Mouse (Mus musculus) megakaryocyte, embryonic 14.5 days (primary cell): Measurements from ENCODE around the gene Ap1g1. TPM values are rescaled to one million over a fixed set of nuclear protein-coding genes. Genes with fewer than 3 reads are reported as not detected.
A peak's percentile ranks its signal among the peaks of the same experiment; 100 is the strongest.

ENCODE experiments used
- H3K27me3 ChIP-seq: replicated peaks from 2 replicates; pipeline ENCODE3; 2012; ENCODE audit warnings: inconsistent platforms
- H3K36me3 ChIP-seq: replicated peaks from 2 replicates; pipeline ENCODE3; 2012; ENCODE audit warnings: low read length, inconsistent platforms, mixed read lengths
- H3K4me1 ChIP-seq: 2 replicates; pipeline ENCODE4 v1.6.1; 2012; ENCODE audit warnings: inconsistent platforms
- H3K4me3 ChIP-seq: replicated peaks from 2 replicates; pipeline ENCODE3; 2012; ENCODE audit warnings: moderate library complexity, mild to moderate bottlenecking, inconsistent platforms
- H3K9me3 ChIP-seq: 2 replicates; pipeline ENCODE4 v1.6.1; 2012; ENCODE audit warnings: inconsistent platforms
- FLI1 ChIP-seq: IDR thresholded peaks from 2 replicates; pipeline ENCODE4 v1.6.1; 2012; ENCODE audit warnings: low read length, inconsistent platforms, mixed read lengths
- GATA1 ChIP-seq: IDR thresholded peaks from 3 replicates; pipeline ENCODE4 v1.6.1; 2012; ENCODE audit warnings: mixed read lengths, low read length, inconsistent platforms, borderline replicate concordance
- polyA plus RNA-seq: library from polyadenylated mRNA; stranded (reverse); fragments of >175 nt; gene quantifications from 2 replicates; pipeline ENCODE4 v1.2.3, GENCODE M21; 2012; ENCODE audit warnings: low replicate concordance; ENCODE audit not compliant: insufficient read depth

Ap1g1 gene
- polyA plus RNA-seq, 1 experiment = 6.2 TPM

- no peak for TF ChIP-seq FLI1
- TF ChIP-seq GATA1 = no peak
- peaks cover 32% of the 10 kb centered on the region for H3K36me3 ChIP-seq
These were observed 106.9 kb downstream of the Ap1g1 start for GRCm38 (mm10) chr8:109885294-109885693.

GRCm38 (mm10) chr8:109889211-109889610 is 110.9 kb downstream of the Ap1g1 start:
- Histone ChIP-seq H3K9me3 (peaks cover 10% of the 10 kb centered on the region), H3K4me3 (no peak overlapping the region), H3K27me3 (no peaks in the 10 kb centered on the region), H3K36me3 (peaks cover 37% of the 10 kb centered on the region), H3K4me1 (peaks cover 4% of the 10 kb centered on the region; the same call in 1 of the 2 replicates)
- TF ChIP-seq GATA1 (no peak), FLI1 (no peak)

More at GRCm38 (mm10) chr8:109885294-109885693, 106.9 kb downstream of the Ap1g1 start:
- H3K27me3 ChIP-seq = no peaks in the 10 kb centered on the region
- peaks cover 5% of the 10 kb centered on the region; the same call in 1 of the 2 replicates for H3K4me1 ChIP-seq
- H3K4me3 ChIP-seq = no peak overlapping the region
- H3K9me3 ChIP-seq = no peaks in the 10 kb centered on the region

GRCm38 (mm10) chr8:109890794-109891585 is 112.6 kb downstream of the Ap1g1 start:
- peaks cover 31% of the 10 kb centered on the region for H3K36me3 ChIP-seq
- H3K4me3 ChIP-seq = no peak overlapping the region
- H3K27me3 ChIP-seq = no peaks in the 10 kb centered on the region
- H3K4me1 ChIP-seq = peaks cover 4% of the 10 kb centered on the region; the same call in 1 of the 2 replicates
- H3K9me3 ChIP-seq = peaks cover 10% of the 10 kb centered on the region
- TF ChIP-seq FLI1 = no peak
- TF ChIP-seq GATA1 = no peak

GRCm38 (mm10) chr8:109894636-109895035 is 116.3 kb downstream of the Ap1g1 start:
- no peak for TF ChIP-seq GATA1
- TF ChIP-seq FLI1 = no peak

GRCm38 (mm10) chr8:109895355-109895754 is 117.0 kb downstream of the Ap1g1 start:
- peaks cover 10% of the 10 kb centered on the region for H3K9me3 ChIP-seq
- H3K36me3 ChIP-seq = peaks cover 20% of the 10 kb centered on the region
- no peaks in the 10 kb centered on the region for H3K27me3 ChIP-seq
- H3K4me3 ChIP-seq = no peak overlapping the region
- no peak for TF ChIP-seq GATA1
- H3K4me1 ChIP-seq = peaks cover 19% of the 10 kb centered on the region

More at GRCm38 (mm10) chr8:109894636-109895035, 116.3 kb downstream of the Ap1g1 start:
- Histone ChIP-seq H3K4me1 (peaks cover 11% of the 10 kb centered on the region), H3K9me3 (peaks cover 10% of the 10 kb centered on the region), H3K36me3 (peaks cover 20% of the 10 kb centered on the region), H3K4me3 (no peak overlapping the region), H3K27me3 (no peaks in the 10 kb centered on the region)

GRCm38 (mm10) chr8:109902379-109902778 is 124.0 kb downstream of the Ap1g1 start:
- Histone ChIP-seq H3K27me3 (no peaks in the 10 kb centered on the region), H3K36me3 (peaks cover 25% of the 10 kb centered on the region), H3K4me3 (peak overlapping the region; percentile 44), H3K9me3 (no peaks in the 10 kb centered on the region), H3K4me1 (peaks cover 54% of the 10 kb centered on the region)
- no peak for TF ChIP-seq FLI1
- TF ChIP-seq GATA1 = no peak

- Histone ChIP-seq H3K27me3 (no peaks in the 10 kb centered on the region), H3K4me1 (peaks cover 51% of the 10 kb centered on the region), H3K36me3 (peaks cover 40% of the 10 kb centered on the region), H3K9me3 (no peaks in the 10 kb centered on the region), H3K4me3 (no peak overlapping the region)
- TF ChIP-seq GATA1 (no peak), FLI1 (no peak)
These were observed 125.6 kb downstream of the Ap1g1 start for GRCm38 (mm10) chr8:109903909-109904469.

GRCm38 (mm10) chr8:109904928-109905668 is 126.7 kb downstream of the Ap1g1 start:
- H3K36me3 ChIP-seq = peaks cover 51% of the 10 kb centered on the region

GRCm38 (mm10) chr8:109906907-109907306 is 128.6 kb downstream of the Ap1g1 start:
- Histone ChIP-seq H3K27me3 (no peaks in the 10 kb centered on the region), H3K9me3 (no peaks in the 10 kb centered on the region), H3K4me1 (peaks cover 24% of the 10 kb centered on the region), H3K36me3 (peaks cover 63% of the 10 kb centered on the region), H3K4me3 (no peak overlapping the region)
- TF ChIP-seq FLI1 (no peak), GATA1 (no peak)

More at GRCm38 (mm10) chr8:109904928-109905668, 126.7 kb downstream of the Ap1g1 start:
- H3K4me1 ChIP-seq = peaks cover 42% of the 10 kb centered on the region
- H3K4me3 ChIP-seq = no peak overlapping the region
- TF ChIP-seq GATA1 (no peak), FLI1 (no peak)
- no peaks in the 10 kb centered on the region for H3K27me3 ChIP-seq
- H3K9me3 ChIP-seq = no peaks in the 10 kb centered on the region
